Comparison of ENCODE assay signal across 1 mouse cellular context in genomic region chr10:19078047-19078446, GRCm38 (mm10).
TF ChIP-seq lines count a peak whose summit lies in the region.

No protein-coding gene starts in this region.

TF ChIP-seq in CH12.LX, 34 proteins besides CTCF, POLR2A, EP300 and RAD21 (continued from another document):
- TF ChIP-seq USF2 (conservative IDR thresholded peaks at IDR 0.05; ENCODE audit: low read depth, low read length) (peak; percentile 65), E2F4 (IDR thresholded peaks at IDR 0.05; ENCODE audit: insufficient replicate concordance, low read depth, low read length) (no peak), UBTF (IDR thresholded peaks at IDR 0.05; ENCODE audit: low read depth, low read length) (no peak), ZMIZ1 (IDR thresholded peaks at IDR 0.05; ENCODE audit: low read depth, low read length) (no peak), PAX5 (IDR thresholded peaks at IDR 0.05; ENCODE audit: low read length) (no peak), RCOR1 (conservative IDR thresholded peaks at IDR 0.05; ENCODE audit: low read depth, low read length) (no peak), TCF12 (IDR thresholded peaks at IDR 0.05; ENCODE audit: low read depth, low read length) (peak; percentile 83; the same call in 1 of the 2 replicates), TBP (conservative IDR thresholded peaks at IDR 0.05; ENCODE audit: low read depth, low read length) (0 out of 2 replicates have a peak, but pooled peaks have one; percentile 45), USF1 (IDR thresholded peaks at IDR 0.05; ENCODE audit: low read depth, low read length) (peak; percentile 75)
